12 mouse cellular contexts compared by ENCODE assay signal in genomic region chr11:118889500-118889899, GRCm38 (mm10). TPM values are rescaled to one million over a fixed set of nuclear protein-coding genes. Genes with fewer than 3 reads are reported as not detected.
"Had no signal": no experiment of that assay in that cellular context is flagged by ENCODE, and none has a peak within 500 bp of the region (broad histone marks: within the 10 kb centered on the region; RNA-seq: fewer than 3 reads in every experiment).

No protein-coding gene starts in this region.

- H3K27ac ChIP-seq: limb, embryonic 12.5 days; liver, embryonic 15.5 days; stomach, postnatal 0 days had no signal

- H3K27me3 ChIP-seq: neural tube, embryonic 15.5 days had no signal

- DNase-seq: kidney, postnatal 10 days; kidney, postnatal 4 days; lung, adult 2 months; lung, postnatal 36 days; midbrain, embryonic 14.5 days; thymus, postnatal 4 days had no signal

- H3K4me1 ChIP-seq: limb, embryonic 12.5 days; liver, embryonic 15.5 days had no signal

- H3K4me3 ChIP-seq: limb, embryonic 12.5 days; liver, embryonic 15.5 days; myocyte; neural tube, embryonic 15.5 days had no signal

RNA-seq across cellular contexts. Expression of gene Rbfox3, which starts 21.9 kb away (rescaled TPM):
- total RNA-seq: megakaryocyte progenitor cell, adult 5-6 weeks had no signal
- polyA plus RNA-seq: myocyte had no signal
